Mouse (Mus musculus): ENCODE measurements around the gene Abcc1. TPM values are rescaled to one million over a fixed set of nuclear protein-coding genes. Genes with fewer than 3 reads are reported as not detected.

Abcc1 gene
- polyA plus RNA-seq, 1 experiment from 2014 or later: 13.2 TPM

- Histone ChIP-seq H3K9ac (no peak overlapping the region), H3K4me3 (ENCODE audit: low read depth, low read length) (no peak overlapping the region), H3K9me3 (ENCODE audit: low read depth, low read length) (no peaks in the 10 kb centered on the region), H3K27ac (ENCODE audit: low read depth) (no peak overlapping the region), H3K4me1 (ENCODE audit: insufficient read depth) (no peaks in the 10 kb centered on the region), H3K27me3 (ENCODE audit: insufficient read depth, low read length) (no peaks in the 10 kb centered on the region), H3K36me3 (ENCODE audit: insufficient read depth) (peaks cover 42% of the 10 kb centered on the region), H3K4me2 (no peak overlapping the region)
- DNase-seq: no peak
- no peak for ATAC-seq (ENCODE audit: insufficient read depth)
- TF ChIP-seq CTCF (IDR thresholded peaks at IDR 0.05; ENCODE audit: low read depth): no peak
- WGBS: 94% methylated on average over 7 of the region's 7 CpGs
Observed at GRCm38 (mm10) chr16:14473686-14474085, 112.3 kb downstream of the Abcc1 start.

- Histone ChIP-seq H3K4me1 (ENCODE audit: insufficient read depth) (no peaks in the 10 kb centered on the region), H3K4me2 (no peak overlapping the region), H3K9me3 (ENCODE audit: low read depth, low read length) (no peaks in the 10 kb centered on the region), H3K4me3 (ENCODE audit: low read depth, low read length) (no peak overlapping the region), H3K36me3 (ENCODE audit: insufficient read depth) (peaks cover 35% of the 10 kb centered on the region), H3K27ac (ENCODE audit: low read depth) (no peak overlapping the region), H3K27me3 (ENCODE audit: insufficient read depth, low read length) (no peaks in the 10 kb centered on the region), H3K9ac (no peak overlapping the region)
- WGBS: 86% methylated on average over 2 of the region's 2 CpGs
- ATAC-seq (ENCODE audit: insufficient read depth) (no peak), DNase-seq (no peak)
- no peak for TF ChIP-seq CTCF (IDR thresholded peaks at IDR 0.05; ENCODE audit: low read depth)
Observed at GRCm38 (mm10) chr16:14475001-14475400, 113.6 kb downstream of the Abcc1 start.

- H3K27me3 ChIP-seq (ENCODE audit: insufficient read depth, low read length): no peaks in the 10 kb centered on the region
- TF ChIP-seq CTCF (IDR thresholded peaks at IDR 0.05; ENCODE audit: low read depth): no peak
- H3K36me3 ChIP-seq (ENCODE audit: insufficient read depth): peaks cover 28% of the 10 kb centered on the region
- 84% methylated on average over 8 of the region's 8 CpGs for WGBS
- no peak overlapping the region for H3K27ac ChIP-seq (ENCODE audit: low read depth)
- ATAC-seq (ENCODE audit: insufficient read depth) (no peak), DNase-seq (no peak)
- no peaks in the 10 kb centered on the region for H3K4me1 ChIP-seq (ENCODE audit: insufficient read depth)
- H3K9ac ChIP-seq: no peak overlapping the region
- H3K4me3 ChIP-seq (ENCODE audit: low read depth, low read length): no peak overlapping the region
- H3K9me3 ChIP-seq (ENCODE audit: low read depth, low read length): no peaks in the 10 kb centered on the region
- H3K4me2 ChIP-seq: no peak overlapping the region
Observed at GRCm38 (mm10) chr16:14476056-14476455, 114.7 kb downstream of the Abcc1 start.

GRCm38 (mm10) chr16:14476701-14477400 is 115.5 kb downstream of the Abcc1 start:
- DNase-seq: no peak
- ATAC-seq (ENCODE audit: insufficient read depth): no peak
- 84% methylated on average over 9 of the region's 9 CpGs for WGBS
- H3K4me3 ChIP-seq (ENCODE audit: low read depth, low read length): no peak overlapping the region
- H3K4me1 ChIP-seq (ENCODE audit: insufficient read depth): no peaks in the 10 kb centered on the region
- H3K36me3 ChIP-seq (ENCODE audit: insufficient read depth): peaks cover 20% of the 10 kb centered on the region
- no peaks in the 10 kb centered on the region for H3K27me3 ChIP-seq (ENCODE audit: insufficient read depth, low read length)
- H3K9me3 ChIP-seq (ENCODE audit: low read depth, low read length): no peaks in the 10 kb centered on the region
- no peak overlapping the region for H3K9ac ChIP-seq
- no peak for TF ChIP-seq CTCF (IDR thresholded peaks at IDR 0.05; ENCODE audit: low read depth)
- no peak overlapping the region for H3K27ac ChIP-seq (ENCODE audit: low read depth)
- no peak overlapping the region for H3K4me2 ChIP-seq

GRCm38 (mm10) chr16:14477510-14478300 is 116.3 kb downstream of the Abcc1 start:
- DNase-seq: no peak
- no peak for TF ChIP-seq CTCF (IDR thresholded peaks at IDR 0.05; ENCODE audit: low read depth)
- ATAC-seq (ENCODE audit: insufficient read depth): no peak
- no peak overlapping the region for H3K27ac ChIP-seq (ENCODE audit: low read depth)
- no peaks in the 10 kb centered on the region for H3K9me3 ChIP-seq (ENCODE audit: low read depth, low read length)
- no peak overlapping the region for H3K4me2 ChIP-seq
- H3K4me1 ChIP-seq (ENCODE audit: insufficient read depth): no peaks in the 10 kb centered on the region
- 64% methylated on average over 10 of the region's 10 CpGs for WGBS
- peaks cover 15% of the 10 kb centered on the region for H3K36me3 ChIP-seq (ENCODE audit: insufficient read depth)
- no peaks in the 10 kb centered on the region for H3K27me3 ChIP-seq (ENCODE audit: insufficient read depth, low read length)
- H3K9ac ChIP-seq: no peak overlapping the region
- H3K4me3 ChIP-seq (ENCODE audit: low read depth, low read length): no peak overlapping the region

DNA sequence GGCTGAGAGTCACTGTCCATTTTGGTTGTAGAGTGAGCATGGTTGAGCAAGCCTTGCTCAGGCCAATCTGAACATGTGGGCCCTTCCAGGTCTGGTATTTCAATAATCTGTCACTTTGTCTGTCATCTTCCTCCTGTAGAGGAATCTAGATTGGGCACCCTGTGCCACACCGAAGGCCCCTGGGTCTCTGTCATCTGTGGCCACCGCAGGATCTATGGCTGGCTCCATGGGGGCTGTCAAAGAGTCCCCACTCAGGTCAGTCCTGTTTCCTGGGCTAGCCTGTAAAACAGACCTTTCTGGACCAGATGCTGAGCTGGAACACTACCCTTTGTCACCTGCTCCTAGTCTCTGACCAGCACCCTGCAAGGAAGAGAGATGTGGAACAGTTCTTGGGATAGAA is 118.3 kb downstream of the Abcc1 start:
- DNase-seq (no peak), ATAC-seq (ENCODE audit: insufficient read depth) (no peak)
- TF ChIP-seq CTCF (IDR thresholded peaks at IDR 0.05; ENCODE audit: low read depth): no peak
- no peak overlapping the region for H3K4me3 ChIP-seq (ENCODE audit: low read depth, low read length)
- no peak overlapping the region for H3K4me2 ChIP-seq
- no peaks in the 10 kb centered on the region for H3K27me3 ChIP-seq (ENCODE audit: insufficient read depth, low read length)
- no peak overlapping the region for H3K27ac ChIP-seq (ENCODE audit: low read depth)
- no peaks in the 10 kb centered on the region for H3K36me3 ChIP-seq (ENCODE audit: insufficient read depth)
- 86% methylated on average over 2 of the region's 2 CpGs for WGBS
- H3K9me3 ChIP-seq (ENCODE audit: low read depth, low read length): no peaks in the 10 kb centered on the region
- no peak overlapping the region for H3K9ac ChIP-seq
- no peaks in the 10 kb centered on the region for H3K4me1 ChIP-seq (ENCODE audit: insufficient read depth)

GRCm38 (mm10) chr16:14483221-14483620 is 121.9 kb downstream of the Abcc1 start:
- H3K4me2 ChIP-seq: no peak overlapping the region
- no peak overlapping the region for H3K27ac ChIP-seq (ENCODE audit: low read depth)
- H3K27me3 ChIP-seq (ENCODE audit: insufficient read depth, low read length): no peaks in the 10 kb centered on the region
- WGBS: 55% methylated on average over 1 of the region's 1 CpGs
- no peaks in the 10 kb centered on the region for H3K9me3 ChIP-seq (ENCODE audit: low read depth, low read length)
- no peak for DNase-seq
- ATAC-seq (ENCODE audit: insufficient read depth): no peak
- H3K36me3 ChIP-seq (ENCODE audit: insufficient read depth): no peaks in the 10 kb centered on the region
- H3K4me1 ChIP-seq (ENCODE audit: insufficient read depth): no peaks in the 10 kb centered on the region
- no peak overlapping the region for H3K9ac ChIP-seq
- no peak overlapping the region for H3K4me3 ChIP-seq (ENCODE audit: low read depth, low read length)
- no peak for TF ChIP-seq CTCF (IDR thresholded peaks at IDR 0.05; ENCODE audit: low read depth)
